In the genomic region with DNA sequence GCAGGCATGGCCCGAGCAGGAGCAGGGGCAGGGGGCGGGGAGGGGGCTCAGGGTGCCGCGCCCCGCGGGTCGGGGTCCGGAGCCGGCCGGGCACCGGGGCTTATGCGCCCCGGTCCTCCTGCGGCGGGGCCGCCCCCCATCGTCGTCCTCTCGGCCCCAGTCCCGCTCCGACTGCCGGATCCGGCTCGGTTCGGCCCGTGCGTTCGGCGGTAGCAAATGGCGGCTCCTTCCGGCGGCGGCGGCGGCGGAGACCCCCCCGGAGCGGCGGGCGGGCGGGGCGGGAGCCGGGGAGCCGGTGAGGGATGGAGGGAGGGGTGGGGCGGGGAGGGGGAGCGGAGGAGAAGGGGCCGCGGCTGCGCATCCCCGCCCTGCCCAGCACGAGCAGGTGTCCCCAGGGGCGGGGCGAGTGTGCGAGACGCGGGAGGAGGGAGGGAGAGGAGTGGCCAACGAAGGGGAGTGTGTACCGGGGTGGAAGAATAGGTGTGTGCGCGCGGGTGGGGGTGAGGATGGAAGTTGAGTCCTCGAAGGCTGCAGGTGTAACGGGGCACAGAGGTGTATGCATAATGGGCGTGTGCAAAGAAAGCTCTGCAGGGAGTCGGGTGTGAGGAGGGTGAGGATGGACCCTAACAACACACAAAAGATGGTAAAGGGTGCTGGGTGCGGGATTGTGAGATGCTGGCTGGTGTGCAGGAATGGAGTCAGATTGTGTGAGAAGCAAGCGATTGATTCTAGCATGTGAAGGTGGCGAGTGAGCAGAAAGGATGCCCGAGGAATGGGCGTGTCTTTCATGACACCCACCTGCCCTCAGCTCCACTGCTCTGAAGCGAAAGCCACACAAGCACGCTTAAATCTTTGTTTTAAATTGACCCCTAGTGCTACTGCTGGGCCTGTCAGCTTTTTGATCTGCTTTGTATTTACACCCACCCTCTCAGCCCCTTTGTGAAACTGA, we compare ENCODE assay signal across 8 mouse cellular contexts. TPM values are rescaled to one million over a fixed set of nuclear protein-coding genes. Genes with fewer than 3 reads are reported as not detected.
A peak's percentile ranks its signal among the peaks of the same experiment; 100 is the strongest.
DNase-seq lines count a peak whose midpoint lies in the region; ATAC-seq and TF ChIP-seq lines count a peak whose summit lies in the region.

A gene (minus strand): TSS at position 217 of the 949 bp plus-strand sequence.

- TF ChIP-seq CTCF in liver, embryonic 14.5 days (IDR thresholded peaks at IDR 0.05; ENCODE audit: low read depth) = no peak

- H3K4me2 ChIP-seq in heart, embryonic 14.5 days (ENCODE audit: low read length) = peak within 1 kb of the TSS; percentile 99
- peak within 1 kb of the TSS; percentile 74 for H3K4me2 ChIP-seq in liver, embryonic 14.5 days (ENCODE audit: low read depth)
- H3K4me2 ChIP-seq in neural tube, embryonic 13.5 days = peak within 1 kb of the TSS; percentile 87

- ATAC-seq in heart, embryonic 14.5 days (ENCODE audit: insufficient number of reproducible peaks, insufficient read depth, low FRiP score, low read depth) = no peak
- no peak for ATAC-seq in liver, embryonic 14.5 days (ENCODE audit: insufficient read depth)
- ATAC-seq in neural tube, embryonic 13.5 days (ENCODE audit: low read depth) = peak; percentile 37

- H3K9ac ChIP-seq in heart, embryonic 14.5 days (ENCODE audit: low read length) = peak within 1 kb of the TSS; percentile 78
- peak within 1 kb of the TSS; percentile 12; the same call in 1 of the 2 replicates for H3K9ac ChIP-seq in liver, embryonic 14.5 days (replicated peaks)
- peak within 1 kb of the TSS; percentile 99 for H3K9ac ChIP-seq in neural tube, embryonic 13.5 days

- H3K27ac ChIP-seq in heart, embryonic 14.5 days (replicated peaks in 1 of 2; ENCODE audit: control insufficient read depth in 1 of 2, insufficient read depth in 1 of 2, low read depth in 2 of 2, low read length in 2 of 2) = no peak within 1 kb of the TSS
- H3K27ac ChIP-seq in liver, embryonic 14.5 days = no peak within 1 kb of the TSS
- peak within 1 kb of the TSS; percentile 98 for H3K27ac ChIP-seq in neural tube, embryonic 13.5 days (replicated peaks)

- H3K4me3 ChIP-seq in heart, embryonic 14.5 days (ENCODE audit: control insufficient read depth in 1 of 2, insufficient read depth in 1 of 2, low read depth in 1 of 2, low read length in 2 of 2) = peak within 1 kb of the TSS; percentile 56 to 77
- peak within 1 kb of the TSS; percentile 23 to 61 for H3K4me3 ChIP-seq in liver, embryonic 14.5 days (ENCODE audit: insufficient read depth in 1 of 2, low read depth in 2 of 2, low read length in 2 of 2)
- peak within 1 kb of the TSS; percentile 90 for H3K4me3 ChIP-seq in neural tube, embryonic 13.5 days

- H3K9me3 ChIP-seq in heart, embryonic 14.5 days (ENCODE audit: control insufficient read depth, low read length) = no peaks in the 10 kb centered on the region
- no peaks in the 10 kb centered on the region for H3K9me3 ChIP-seq in liver, embryonic 14.5 days (ENCODE audit: control insufficient read depth, low read length)
- H3K9me3 ChIP-seq in neural tube, embryonic 13.5 days = no peaks in the 10 kb centered on the region

- H3K4me1 ChIP-seq in heart, embryonic 14.5 days (ENCODE audit: control insufficient read depth in 2 of 2, insufficient read depth in 2 of 2, low read length in 2 of 2) = peaks cover 9 to 27% of the 10 kb centered on the region in 2 experiments
- H3K4me1 ChIP-seq in liver, embryonic 14.5 days (replicated peaks; ENCODE audit: control insufficient read depth in 2 of 2, insufficient read depth in 2 of 2, low read length in 1 of 2) = peaks cover 8 to 13% of the 10 kb centered on the region in 2 experiments; a peak in 3 of 4 replicates
- peaks cover 69% of the 10 kb centered on the region for H3K4me1 ChIP-seq in neural tube, embryonic 13.5 days (replicated peaks)

- H3K27me3 ChIP-seq in heart, embryonic 14.5 days (ENCODE audit: control insufficient read depth, insufficient read depth, low read length) = peaks cover 39% of the 10 kb centered on the region
- peaks cover 55% of the 10 kb centered on the region for H3K27me3 ChIP-seq in liver, embryonic 14.5 days (ENCODE audit: control insufficient read depth, insufficient read depth, low read length)
- no peaks in the 10 kb centered on the region for H3K27me3 ChIP-seq in neural tube, embryonic 13.5 days

- 2% methylated on average over 54 of the region's 72 CpGs for WGBS in heart, embryonic 14.5 days
- 2% methylated on average over 69 of the region's 72 CpGs for WGBS in liver, embryonic 14.5 days (ENCODE audit: insufficient replicate concordance)
- under 1% methylated on average over 27 of the region's 72 CpGs for WGBS in neural tube, embryonic 13.5 days

- peaks cover 11% of the 10 kb centered on the region for H3K36me3 ChIP-seq in heart, embryonic 14.5 days (ENCODE audit: control insufficient read depth, insufficient read depth, low read length)
- peaks cover 6% of the 10 kb centered on the region for H3K36me3 ChIP-seq in liver, embryonic 14.5 days (replicated peaks; ENCODE audit: control insufficient read depth, insufficient read depth, low read depth)
- H3K36me3 ChIP-seq in neural tube, embryonic 13.5 days = peaks cover 31% of the 10 kb centered on the region

- no peak for TF ChIP-seq EP300 in liver, embryonic 14.5 days (IDR thresholded peaks at IDR 0.05; ENCODE audit: low read depth)

- DNase-seq in 3134 (ENCODE audit: extremely low read depth, insufficient read length, low spot score) (peak; percentile 60), MN1 (ENCODE audit: low spot score) (peak; percentile 96)
- peak; percentile 91 to 94 for DNase-seq in cerebellum, postnatal 10 days
- peak; percentile 85 to 95 for DNase-seq in kidney, postnatal 25 days
- DNase-seq in liver, embryonic 14.5 days (ENCODE audit: low read depth in 3 of 3, low spot score in 3 of 3) = no peak
- peak; percentile 75 for DNase-seq in thymus, postnatal 0 days (ENCODE audit: low spot score)

RNA-seq across cellular contexts. Expression of the gene that starts here (rescaled TPM):
- polyA plus RNA-seq in heart, embryonic 14.5 days (2014; fragmentation: Nextera tagmentation; extraction: Ambion mirVana) = 0.16 and 0.39 TPM in 2 replicates
- polyA plus RNA-seq in liver, embryonic 14.5 days (2012; rRNA removed) = 0.07 and 0.12 TPM in 2 replicates
- polyA plus RNA-seq in liver, embryonic 14.5 days (2014; fragmentation: Nextera tagmentation; extraction: Ambion mirVana) = not detected in 2 replicates
- polyA plus RNA-seq in neural tube, embryonic 13.5 days (2015; fragmentation: Nextera tagmentation; extraction: Ambion mirVana) = 5.4 and 6.3 TPM in 2 replicates
- polyA plus RNA-seq in thymus, postnatal 0 days (2015; fragmentation: Nextera tagmentation; extraction: Ambion mirVana) = 0.30 and 0.52 TPM in 2 replicates

Comparison
In these comparisons a context has a peak if more than half of its experiments do, and no peak if none do; other contexts are left out.
1. Peak in DNase-seq in thymus, postnatal 0 days; RNA of the gene not detected or under 1 TPM.
2. DNase-seq: peak in 3134 (single experiment), MN1 (single experiment), cerebellum, postnatal 10 days (2 of 2) and kidney, postnatal 25 days (2 of 2); none in liver, embryonic 14.5 days (0 of 3).
3. H3K9ac ChIP-seq: peak in every context shown above with its lines; median percentile 99 in neural tube, embryonic 13.5 days; 78 in heart, embryonic 14.5 days; 12 in liver, embryonic 14.5 days.
4. Peak in every context shown above with its lines, with median percentiles within 50 percentile points of each other: H3K4me2 ChIP-seq and H3K4me3 ChIP-seq.